10 mouse cellular contexts compared by ENCODE assay signal in genomic region chr6:51216472-51216871, GRCm38 (mm10).
A peak's percentile ranks its signal among the peaks of the same experiment; 100 is the strongest.
DNase-seq lines count a peak whose midpoint lies in the region; TF ChIP-seq lines count a peak whose summit lies in the region.
"Had no signal": no experiment of that assay in that cellular context is flagged by ENCODE, and none has a peak within 500 bp of the region (broad histone marks: within the 10 kb centered on the region; RNA-seq: fewer than 3 reads in every experiment).

No protein-coding gene starts in this region.

- H3K27me3 ChIP-seq in heart, embryonic 10.5 days (ENCODE audit: insufficient read depth, poor library complexity, severe bottlenecking): no peaks in the 10 kb centered on the region; the same call in 1 of the 2 replicates
- H3K27me3 ChIP-seq: embryonic facial prominence, embryonic 12.5 days had no signal

- no peaks in the 10 kb centered on the region for H3K9me3 ChIP-seq in heart, embryonic 10.5 days
- H3K9me3 ChIP-seq: embryonic facial prominence, embryonic 12.5 days had no signal

- peaks cover 11% of the 10 kb centered on the region for H3K4me1 ChIP-seq in heart, embryonic 10.5 days

- TF ChIP-seq CTCF in left cerebral cortex, adult 2 months (IDR thresholded peaks at IDR 0.05): no peak

- intact Hi-C loops in left cerebral cortex, adult 2 months (cut with DNase I): no loop called here

- no peaks in the 10 kb centered on the region for H3K36me3 ChIP-seq in heart, embryonic 10.5 days
- H3K36me3 ChIP-seq: embryonic facial prominence, embryonic 12.5 days had no signal

- H3K4me3 ChIP-seq in heart, embryonic 10.5 days: no peak overlapping the region
- no peak overlapping the region for H3K4me3 ChIP-seq in left cerebral cortex, adult 2 months
- H3K4me3 ChIP-seq: embryonic facial prominence, embryonic 12.5 days had no signal

- peak; percentile 98 for DNase-seq in heart, adult 11 months
- no peak for DNase-seq in heart, embryonic 10.5 days (ENCODE audit: low spot score)
- peak; percentile 90 for DNase-seq in adrenal gland, adult 8-10 months
- DNase-seq in gonadal fat pad, adult 2 months (ENCODE audit: low read depth): peak; percentile 27
- DNase-seq in kidney, adult 9 months: peak; percentile 28
- peak; percentile 74 for DNase-seq in ovary, postnatal 14 days (ENCODE audit: low spot score)
- no peak for DNase-seq in layer of hippocampus, postnatal 25 days (ENCODE audit: extremely low spot score in 1 of 2, low spot score in 1 of 2)
- no peak for DNase-seq in left cerebral cortex, adult 2 months (ENCODE audit: extremely low spot score in 1 of 2, low spot score in 2 of 2)

- no peak overlapping the region for H3K27ac ChIP-seq in heart, embryonic 10.5 days
- H3K27ac ChIP-seq in left cerebral cortex, adult 2 months: no peak overlapping the region
- H3K27ac ChIP-seq: embryonic facial prominence, embryonic 12.5 days; macrophage had no signal

- WGBS in heart, embryonic 10.5 days: 51% methylated on average over 8 of the region's 8 CpGs

Comparison
In these comparisons a context has a peak if more than half of its experiments do, and no peak if none do; other contexts are left out.
1. DNase-seq: peak in heart, adult 11 months (single experiment), adrenal gland, adult 8-10 months (single experiment), gonadal fat pad, adult 2 months (single experiment), kidney, adult 9 months (single experiment) and ovary, postnatal 14 days (single experiment); none in heart, embryonic 10.5 days (single experiment), layer of hippocampus, postnatal 25 days (0 of 2) and left cerebral cortex, adult 2 months (0 of 2).